Mouse (Mus musculus): ENCODE data around the gene Mobp. TPM values are rescaled to one million over a fixed set of nuclear protein-coding genes. Genes with fewer than 3 reads are reported as not detected.

The Mobp gene
- polyA plus RNA-seq, 1 experiment from 2014 or later = not detected

Other genes with a start within 250 kb of the Mobp start
- gene Gorasp1, start 212.1 kb upstream of the Mobp start, polyA plus RNA-seq (2015; fragmentation: Nextera tagmentation; extraction: Ambion mirVana) = 27.7 and 29.7 TPM in 2 replicates
- 0.26 and 0.29 TPM in 2 replicates for gene Ttc21a, start 212.1 kb upstream of the Mobp start, polyA plus RNA-seq (2015; fragmentation: Nextera tagmentation; extraction: Ambion mirVana)
- gene Csrnp1, start 165.0 kb upstream of the Mobp start, polyA plus RNA-seq (2015; fragmentation: Nextera tagmentation; extraction: Ambion mirVana) = 5.6 and 7.1 TPM in 2 replicates
- 0.38 and 0.41 TPM in 2 replicates for gene Xirp1, start 126.1 kb upstream of the Mobp start, polyA plus RNA-seq (2015; fragmentation: Nextera tagmentation; extraction: Ambion mirVana)
- 6.6 and 7.3 TPM in 2 replicates for gene Cx3cr1, start 79.8 kb upstream of the Mobp start, polyA plus RNA-seq (2015; fragmentation: Nextera tagmentation; extraction: Ambion mirVana)
- gene Ccr8, start 57.6 kb upstream of the Mobp start, polyA plus RNA-seq (2015; fragmentation: Nextera tagmentation; extraction: Ambion mirVana) = 0.18 TPM in 1 of 2 replicates, not detected in the other
- gene Slc25a38, start 39.3 kb upstream of the Mobp start, polyA plus RNA-seq (2015; fragmentation: Nextera tagmentation; extraction: Ambion mirVana) = 32.4 and 37.1 TPM in 2 replicates
- 1,407 and 1,464 TPM in 2 replicates for gene Rpsa, start 22.0 kb upstream of the Mobp start, polyA plus RNA-seq (2015; fragmentation: Nextera tagmentation; extraction: Ambion mirVana)
- gene Myrip, start 151.8 kb downstream of the Mobp start, polyA plus RNA-seq (2015; fragmentation: Nextera tagmentation; extraction: Ambion mirVana) = 0.33 and 0.35 TPM in 2 replicates

Measured in kidney, embryonic 15.5 days (tissue).